Mouse (Mus musculus) heart, embryonic 12.5 days (tissue): ENCODE results near the gene Cops7a. TPM values are rescaled to one million over a fixed set of nuclear protein-coding genes. Genes with fewer than 3 reads are reported as not detected.

Experiments
- ATAC-seq: fragments of 200-750 bp; cut with Nextera tagmentation; 2 replicates; pipeline ENCODE4 v1.8.0; 2017; ENCODE audit warnings: moderate TSS enrichment, moderate library complexity; ENCODE audit not compliant: insufficient number of reproducible peaks, low FRiP score
- H3K27ac ChIP-seq: fragments of 300-500 bp; sonication (generic); 2 replicates; pipeline ENCODE4 v1.5.1; 2016; ENCODE audit warnings: mild to moderate bottlenecking, moderate library complexity; ENCODE audit not compliant: poor library complexity, severe bottlenecking
- H3K27me3 ChIP-seq: fragments of 300-500 bp; sonication (generic); replicated peaks from 2 replicates; pipeline ENCODE4 v1.6.1; 2016; ENCODE audit warnings: mild to moderate bottlenecking, moderate library complexity
- H3K36me3 ChIP-seq: fragments of 300-500 bp; sonication (generic); 2 replicates; pipeline ENCODE4 v1.6.1; 2016; ENCODE audit warnings: mild to moderate bottlenecking, moderate library complexity
- H3K4me1 ChIP-seq: fragments of 300-500 bp; sonication (generic); replicated peaks from 2 replicates; pipeline ENCODE4 v1.6.1; 2016; ENCODE audit warnings: mild to moderate bottlenecking
- H3K4me2 ChIP-seq: fragments of 300-500 bp; sonication (generic); 2 replicates; pipeline ENCODE4 v1.6.1; 2016; ENCODE audit warnings: mild to moderate bottlenecking, moderate library complexity
- H3K4me3 ChIP-seq: fragments of 300-500 bp; sonication (generic); 2 replicates; pipeline ENCODE4 v1.5.1; 2016; ENCODE audit warnings: mild to moderate bottlenecking
- H3K9ac ChIP-seq: fragments of 300-500 bp; sonication (generic); 2 replicates; pipeline ENCODE4 v1.6.1; 2016; ENCODE audit warnings: mild to moderate bottlenecking, moderate library complexity
- H3K9me3 ChIP-seq: fragments of 300-500 bp; sonication (generic); replicated peaks from 2 replicates; pipeline ENCODE4 v1.6.1; 2016; ENCODE audit warnings: mild to moderate bottlenecking, moderate library complexity
- WGBS: fragments of 180-500 bp; shearing (Covaris S2); methylation state at CpG from one replicate; pipeline ENCODE4 v1.1.7; 2016; 5-methylcytosine and 5-hydroxymethylcytosine counted together
- polyA plus RNA-seq: library from polyadenylated mRNA; unstranded; fragments of >200 nt; fragmentation: Nextera tagmentation; extraction: Ambion mirVana; gene quantifications from 2 replicates; pipeline ENCODE4 v1.2.1, GENCODE M21; 2016

Gene Cops7a
- 148 and 149 TPM in 2 replicates for polyA plus RNA-seq

DNA sequence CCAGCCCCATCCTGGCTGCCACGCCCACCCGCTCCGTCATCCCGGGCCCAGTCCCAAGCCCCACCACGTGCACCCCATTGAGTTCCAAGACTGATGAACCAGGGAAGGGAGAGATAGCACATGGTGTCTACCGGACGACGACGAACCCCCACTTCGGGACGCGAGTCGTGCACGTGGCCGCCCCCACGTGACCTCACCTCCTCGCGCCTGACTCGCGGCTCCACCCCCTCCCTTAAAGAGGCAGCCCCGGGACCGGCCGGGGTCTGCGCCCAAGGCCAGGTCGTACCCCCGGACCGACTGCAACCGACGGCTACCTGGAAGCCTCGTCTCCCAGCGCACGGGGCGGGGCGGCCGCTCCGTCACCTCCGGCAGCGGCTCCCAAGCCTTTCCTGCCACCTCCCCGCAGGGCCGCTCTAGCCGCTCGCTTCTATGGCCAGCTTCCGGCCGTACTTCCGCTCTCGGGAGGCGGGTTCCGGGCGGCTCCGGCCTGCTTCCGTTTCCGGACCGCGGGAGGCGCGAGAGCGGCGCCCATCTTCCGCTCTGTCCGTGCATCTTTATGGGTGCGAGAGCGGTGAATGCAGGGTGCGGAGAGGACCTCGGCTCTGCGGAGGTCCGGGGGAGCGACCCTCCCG, at the start of gene Cops7a:
Cops7a (minus strand) TSS at position 451 of the 632 bp plus-strand sequence.
- H3K4me2 ChIP-seq = peak within 1 kb of the TSS; percentile 98
- H3K27ac ChIP-seq = peak within 1 kb of the TSS; percentile 89
- peak within 1 kb of the TSS; percentile 90 for H3K4me3 ChIP-seq
- ATAC-seq = peak; percentile 96
- no peaks in the 10 kb centered on the region; the same call in 1 of the 2 replicates for H3K9me3 ChIP-seq
- H3K27me3 ChIP-seq = no peaks in the 10 kb centered on the region
- H3K9ac ChIP-seq = peak within 1 kb of the TSS; percentile 88
- peaks cover 36% of the 10 kb centered on the region for H3K36me3 ChIP-seq
- WGBS = under 1% methylated on average over 67 of the region's 68 CpGs
- H3K4me1 ChIP-seq = peaks cover 25% of the 10 kb centered on the region

DNA sequence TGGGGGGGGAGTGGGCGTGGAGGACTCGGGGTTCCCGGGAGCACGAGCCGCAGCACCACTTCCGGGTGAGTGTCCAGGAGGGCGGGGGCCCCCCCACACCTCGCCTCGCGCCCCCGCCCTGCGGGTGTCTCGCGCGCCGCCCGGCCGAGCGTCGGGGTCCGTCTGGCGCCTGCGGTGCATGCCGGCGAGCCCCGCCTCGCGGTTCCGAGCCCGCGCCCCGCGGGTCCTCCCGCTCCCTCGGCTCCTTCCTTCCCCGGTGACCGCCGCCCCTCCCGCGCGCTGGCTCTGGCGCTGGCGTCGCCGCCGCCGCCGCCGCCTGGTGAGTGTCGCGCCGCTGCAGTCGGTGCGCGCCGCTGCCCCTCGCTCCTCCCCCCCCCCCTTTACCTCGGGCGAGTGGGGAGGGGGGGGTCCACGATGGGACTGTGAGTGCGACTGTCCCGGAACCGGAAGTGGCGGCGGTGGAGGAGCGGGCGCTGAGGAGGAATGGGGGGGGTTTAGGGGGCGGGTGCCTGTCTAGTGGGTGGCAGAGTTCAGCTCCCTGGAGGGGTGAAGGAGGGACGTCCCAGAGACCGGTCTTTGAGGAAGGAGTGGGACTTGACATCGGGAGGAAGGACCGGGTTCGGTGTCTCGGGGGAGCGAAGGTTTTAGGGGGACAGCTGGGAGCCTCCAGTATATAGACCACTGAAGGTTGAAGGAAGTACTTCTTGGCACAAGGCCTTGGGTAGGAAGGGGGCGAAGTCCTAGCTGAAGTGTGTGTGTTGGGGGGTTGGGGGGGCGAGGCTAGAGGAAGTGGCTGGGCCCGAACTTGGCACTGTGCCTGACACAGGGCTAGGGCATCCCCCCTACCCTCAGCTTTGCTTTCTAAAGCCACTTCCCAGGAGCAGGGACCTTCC, 44.1 kb upstream of the Cops7a start:
- Histone ChIP-seq H3K9ac (peak overlapping the region; percentile 100), H3K36me3 (peaks cover 34% of the 10 kb centered on the region), H3K4me3 (peak overlapping the region; percentile 92), H3K4me1 (peaks cover 40% of the 10 kb centered on the region), H3K9me3 (no peaks in the 10 kb centered on the region), H3K27me3 (no peaks in the 10 kb centered on the region), H3K4me2 (peak overlapping the region; percentile 89), H3K27ac (peak overlapping the region; percentile 100)
- ATAC-seq = peak; percentile 89
- under 1% methylated on average over 67 of the region's 78 CpGs for WGBS

GRCm38 (mm10) chr6:125009129-125009180, 43.6 kb upstream of the Cops7a start, which contains the start of gene Zfp384:
TSS of gene Zfp384 (plus strand) at chr6:125009145.
- Histone ChIP-seq H3K27ac (peak within 1 kb of the TSS; percentile 100), H3K27me3 (no peaks in the 10 kb centered on the region), H3K9me3 (no peaks in the 10 kb centered on the region), H3K4me1 (peaks cover 43% of the 10 kb centered on the region), H3K4me3 (peak within 1 kb of the TSS; percentile 92), H3K9ac (peak within 1 kb of the TSS; percentile 100), H3K36me3 (peaks cover 31% of the 10 kb centered on the region), H3K4me2 (peak within 1 kb of the TSS; percentile 89)
- ATAC-seq = no peak
- WGBS = 0% methylated on average over 3 of the region's 3 CpGs

GRCm38 (mm10) chr6:125008586-125009128, 43.3 kb upstream of the Cops7a start:
- Histone ChIP-seq H3K4me3 (peak overlapping the region; percentile 92), H3K9me3 (no peaks in the 10 kb centered on the region), H3K27ac (peak overlapping the region; percentile 100), H3K9ac (peak overlapping the region; percentile 100), H3K4me2 (peak overlapping the region; percentile 89), H3K27me3 (no peaks in the 10 kb centered on the region), H3K36me3 (peaks cover 28% of the 10 kb centered on the region), H3K4me1 (peaks cover 46% of the 10 kb centered on the region)
- under 1% methylated on average over 32 of the region's 34 CpGs for WGBS
- ATAC-seq = peak; percentile 96

- Histone ChIP-seq H3K9me3 (no peaks in the 10 kb centered on the region), H3K4me3 (peak overlapping the region; percentile 92), H3K9ac (peak overlapping the region; percentile 70), H3K4me2 (peak overlapping the region; percentile 89), H3K36me3 (peaks cover 22% of the 10 kb centered on the region), H3K27ac (peak overlapping the region; percentile 100), H3K27me3 (no peaks in the 10 kb centered on the region), H3K4me1 (peaks cover 50% of the 10 kb centered on the region)
- no peak for ATAC-seq
- 43% methylated on average over 13 of the region's 13 CpGs for WGBS
Observed at GRCm38 (mm10) chr6:125008060-125008459, 42.7 kb upstream of the Cops7a start.

- H3K4me2 ChIP-seq = no peak overlapping the region
- no peak overlapping the region for H3K4me3 ChIP-seq
- H3K9me3 ChIP-seq = no peaks in the 10 kb centered on the region
- peaks cover 28% of the 10 kb centered on the region for H3K27me3 ChIP-seq
- peaks cover 27% of the 10 kb centered on the region for H3K4me1 ChIP-seq
- no peaks in the 10 kb centered on the region for H3K36me3 ChIP-seq
- no peak overlapping the region for H3K27ac ChIP-seq
- WGBS = 34% methylated on average over 3 of the region's 3 CpGs
- ATAC-seq = no peak
- H3K9ac ChIP-seq = no peak overlapping the region
Observed at GRCm38 (mm10) chr6:125005086-125005485, 39.7 kb upstream of the Cops7a start.

- peaks cover 42% of the 10 kb centered on the region for H3K27me3 ChIP-seq
- H3K4me3 ChIP-seq = no peak overlapping the region
- no peaks in the 10 kb centered on the region for H3K9me3 ChIP-seq
- H3K4me1 ChIP-seq = peaks cover 23% of the 10 kb centered on the region
- H3K27ac ChIP-seq = no peak overlapping the region
- no peak for ATAC-seq
- H3K4me2 ChIP-seq = peak overlapping the region; percentile 34
- 31% methylated on average over 3 of the region's 3 CpGs for WGBS
- H3K36me3 ChIP-seq = no peaks in the 10 kb centered on the region
- H3K9ac ChIP-seq = no peak overlapping the region
Observed at GRCm38 (mm10) chr6:125003706-125004105, 38.4 kb upstream of the Cops7a start.

- no peak overlapping the region for H3K27ac ChIP-seq
- no peaks in the 10 kb centered on the region for H3K36me3 ChIP-seq
- H3K9ac ChIP-seq = no peak overlapping the region
- no peak overlapping the region for H3K4me2 ChIP-seq
- H3K27me3 ChIP-seq = peaks cover 83% of the 10 kb centered on the region
- peaks cover 30% of the 10 kb centered on the region for H3K4me1 ChIP-seq
- H3K9me3 ChIP-seq = no peaks in the 10 kb centered on the region
- no peak overlapping the region for H3K4me3 ChIP-seq
- WGBS = 22% methylated on average over 10 of the region's 10 CpGs
- no peak for ATAC-seq
Observed at GRCm38 (mm10) chr6:124999546-124999945, 34.2 kb upstream of the Cops7a start.

DNA sequence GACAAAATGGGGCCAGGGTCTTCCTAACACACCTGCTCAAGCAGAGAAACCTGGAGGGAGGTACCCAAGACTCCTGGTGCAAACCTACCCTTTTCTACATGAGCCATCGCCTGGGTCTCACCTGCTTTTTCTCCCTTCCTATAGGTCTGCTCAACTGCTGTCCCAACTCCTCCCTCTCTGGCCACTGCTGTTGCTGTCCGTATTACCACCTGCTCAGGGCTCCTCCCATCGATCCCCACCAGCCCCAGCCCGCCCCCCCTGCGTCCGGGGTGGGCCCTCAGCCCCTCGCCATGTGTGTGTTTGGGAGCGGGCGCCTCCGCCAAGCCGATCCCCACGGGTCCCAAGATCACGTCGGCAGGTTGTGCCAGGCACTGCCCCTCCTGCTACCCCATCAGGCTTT, 33.8 kb upstream of the Cops7a start:
- 26% methylated on average over 14 of the region's 14 CpGs for WGBS
- ATAC-seq = no peak
- H3K27ac ChIP-seq = no peak overlapping the region

DNA sequence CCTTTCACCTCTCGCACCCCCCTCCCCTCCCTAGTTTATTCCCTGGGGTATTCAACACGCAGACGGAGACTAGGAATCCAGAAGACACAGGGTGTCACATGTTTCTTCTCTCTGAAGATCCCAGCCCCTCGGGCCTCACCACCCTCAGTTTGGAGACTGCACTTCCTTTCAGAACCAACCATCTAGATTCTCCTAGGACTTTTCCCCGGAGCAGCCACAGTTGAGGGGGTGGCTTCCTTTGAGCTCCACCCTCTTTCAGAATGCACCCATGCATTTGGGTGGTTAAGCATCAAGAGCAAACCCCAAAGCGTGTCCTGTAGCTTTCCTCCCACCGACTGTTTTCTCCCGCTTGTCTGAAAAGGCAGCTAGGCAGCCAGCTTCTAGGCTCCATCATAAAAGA, 32.7 kb upstream of the Cops7a start:
- 7% methylated on average over 8 of the region's 8 CpGs for WGBS
- Histone ChIP-seq H3K9me3 (no peaks in the 10 kb centered on the region), H3K4me2 (no peak overlapping the region; the same call in 1 of the 2 replicates), H3K4me1 (peaks cover 25% of the 10 kb centered on the region), H3K27me3 (peaks cover 97% of the 10 kb centered on the region), H3K9ac (no peak overlapping the region), H3K36me3 (no peaks in the 10 kb centered on the region), H3K4me3 (no peak overlapping the region), H3K27ac (no peak overlapping the region)
- ATAC-seq = no peak

More for the DNA sequence above, 33.8 kb upstream of the Cops7a start:
- Histone ChIP-seq H3K4me2 (no peak overlapping the region), H3K4me1 (peaks cover 28% of the 10 kb centered on the region), H3K9ac (no peak overlapping the region), H3K36me3 (no peaks in the 10 kb centered on the region), H3K27me3 (peaks cover 88% of the 10 kb centered on the region), H3K4me3 (no peak overlapping the region), H3K9me3 (no peaks in the 10 kb centered on the region)
